Mouse (Mus musculus) hindbrain, postnatal 0 days (tissue): ENCODE measurements around the gene Cfap44. TPM values are rescaled to one million over a fixed set of nuclear protein-coding genes. Genes with fewer than 3 reads are reported as not detected.
"Not testable (repeated sequence)": the region's sequence is repeated elsewhere in the genome, so short reads cannot be mapped to it uniquely, and the experiment has no call there.

Experiments used
- ATAC-seq: fragments of 200-750 bp; cut with Nextera tagmentation; 2 replicates; pipeline ENCODE4 v1.8.0; 2017; ENCODE audit warnings: mild to moderate bottlenecking, moderate TSS enrichment, moderate library complexity
- DNase-seq: peaks from one replicate; pipeline ENCODE4 v3.0.0-alpha.2; 2015; ENCODE audit warnings: low spot score
- H3K27ac ChIP-seq: fragments of 300-500 bp; sonication (generic); 2 replicates; pipeline ENCODE4 v1.5.1; 2014; ENCODE audit warnings: mild to moderate bottlenecking
- H3K27me3 ChIP-seq: fragments of 300-500 bp; sonication (generic); 2 replicates; pipeline ENCODE4 v1.6.1; 2014; ENCODE audit warnings: low read length, mixed read lengths; ENCODE audit not compliant: insufficient read depth
- H3K36me3 ChIP-seq: fragments of 300-500 bp; sonication (generic); 2 replicates; pipeline ENCODE4 v1.6.1; 2014; ENCODE audit warnings: low read length, mixed read lengths; ENCODE audit not compliant: insufficient read depth
- H3K4me1 ChIP-seq: fragments of 300-500 bp; sonication (generic); 2 replicates; pipeline ENCODE4 v1.6.1; 2014; ENCODE audit warnings: antibody characterized with exemption, low read length, mixed read lengths; ENCODE audit not compliant: insufficient read depth
- H3K4me2 ChIP-seq: fragments of 300-500 bp; sonication (generic); 2 replicates; pipeline ENCODE4 v1.6.1; 2014; ENCODE audit warnings: low read depth, mild to moderate bottlenecking, low read length, moderate library complexity, mixed read lengths
- H3K4me3 ChIP-seq: fragments of 300-500 bp; sonication (generic); 2 replicates; pipeline ENCODE4 v1.5.1; 2014; ENCODE audit warnings: low read length
- H3K9ac ChIP-seq: fragments of 300-500 bp; sonication (generic); replicated peaks from 2 replicates; pipeline ENCODE4 v1.6.1; 2014; ENCODE audit warnings: mild to moderate bottlenecking, low read length, moderate library complexity, mixed read lengths
- H3K9me3 ChIP-seq: fragments of 300-500 bp; sonication (generic); 2 replicates; pipeline ENCODE4 v1.6.1; 2016; ENCODE audit warnings: low read length, mixed read lengths
- CTCF ChIP-seq: IDR thresholded peaks from 2 replicates; pipeline ENCODE4 v1.5.1; 2016; ENCODE audit warnings: antibody characterized with exemption, control low read depth, low read depth
- WGBS: fragments of 180-500 bp; shearing (Covaris S2); extraction: QIAGEN DNeasy Blood & Tissue Kit; methylation state at CpG from one replicate; pipeline ENCODE4 v1.1.7; 2014; 5-methylcytosine and 5-hydroxymethylcytosine counted together
- polyA plus RNA-seq: library from polyadenylated mRNA; unstranded; fragments of >200 nt; fragmentation: Nextera tagmentation; extraction: Ambion mirVana; gene quantifications from 2 replicates; pipeline ENCODE4 v1.2.1, GENCODE M21; 2015
- total RNA-seq: library from RNA; depleted of rRNA; stranded (reverse); fragments of >200 nt; gene quantifications from 2 replicates; pipeline ENCODE4 v1.2.3, GENCODE M21; 2014

Gene Cfap44
- total and polyA plus RNA-seq, 2 experiments from 2014 or later: 3.4 to 5.3 TPM

DNA sequence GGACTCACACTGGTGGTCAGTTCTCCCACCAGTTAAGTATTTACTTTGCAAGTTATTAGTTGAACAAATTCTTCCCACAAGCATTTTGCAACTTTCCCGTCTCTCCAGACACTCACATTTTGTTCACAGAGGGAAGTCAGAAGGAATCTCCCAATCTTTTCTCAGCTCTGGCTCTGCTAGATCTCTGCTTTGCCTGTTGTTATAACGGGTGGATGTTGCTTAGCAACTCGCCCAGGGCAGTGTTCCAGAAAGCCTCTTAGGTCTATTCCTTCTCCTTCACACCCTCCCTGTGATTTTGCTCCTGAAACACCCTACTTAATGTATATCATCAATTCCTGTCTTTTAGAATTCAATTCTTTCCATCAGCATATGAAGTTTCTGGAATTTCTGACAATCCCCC, 28.9 kb downstream of the Cfap44 start:
- 24% methylated on average over 3 of the region's 3 CpGs for WGBS
- no peaks in the 10 kb centered on the region for H3K36me3 ChIP-seq
- ATAC-seq: peak; percentile 64; the same call in 1 of the 2 replicates
- no peak overlapping the region for H3K9ac ChIP-seq
- no peaks in the 10 kb centered on the region for H3K4me1 ChIP-seq
- no peak overlapping the region for H3K4me3 ChIP-seq
- no peak for TF ChIP-seq CTCF
- no peaks in the 10 kb centered on the region for H3K27me3 ChIP-seq
- no peak overlapping the region for H3K4me2 ChIP-seq
- no peaks in the 10 kb centered on the region for H3K9me3 ChIP-seq
- H3K27ac ChIP-seq: no peak overlapping the region
- DNase-seq: peak; percentile 63

DNA sequence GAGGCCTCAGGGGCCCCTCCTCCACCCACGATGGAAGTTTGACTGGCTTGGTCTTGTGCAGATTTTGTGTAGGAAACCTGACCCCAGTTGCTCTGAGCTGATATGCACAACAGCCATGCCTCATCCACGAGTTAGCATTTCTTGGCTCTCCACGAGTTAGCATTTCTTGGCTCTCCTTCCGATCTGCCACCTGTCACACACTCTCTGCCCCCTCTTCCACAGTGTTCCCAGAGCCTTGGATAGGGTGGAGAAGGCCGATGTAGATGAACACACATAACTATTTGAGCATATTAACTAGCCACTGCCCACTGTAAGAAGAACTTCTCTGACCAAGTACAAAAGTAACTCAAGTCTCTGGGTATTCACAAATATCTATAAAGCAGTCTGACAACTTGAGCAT, 33.9 kb downstream of the Cfap44 start:
- WGBS: 70% methylated on average over 5 of the region's 5 CpGs

DNA sequence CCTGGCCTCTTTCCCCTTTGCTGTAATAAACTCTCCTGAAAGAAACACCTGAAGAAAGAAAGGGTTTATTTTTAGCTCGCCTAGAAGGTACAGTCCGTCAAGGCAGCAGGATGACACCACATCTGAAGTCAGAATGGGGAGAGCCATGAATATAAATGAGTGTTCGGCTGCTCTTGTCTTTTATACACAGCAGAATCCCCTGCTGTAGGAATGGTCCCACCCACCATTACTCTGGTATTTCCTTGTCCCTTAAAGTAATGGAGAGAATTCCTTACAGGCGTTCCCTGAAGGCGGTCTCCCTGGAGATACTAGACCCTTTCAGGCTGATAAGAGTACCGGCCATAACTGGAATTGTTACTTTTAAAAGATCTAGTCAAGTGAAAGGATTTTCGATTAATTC, 35.4 kb downstream of the Cfap44 start:
- Histone ChIP-seq H3K4me3 (no peak overlapping the region), H3K27ac (no peak overlapping the region), H3K9me3 (no peaks in the 10 kb centered on the region), H3K36me3 (no peaks in the 10 kb centered on the region), H3K4me1 (no peaks in the 10 kb centered on the region), H3K9ac (no peak overlapping the region), H3K27me3 (no peaks in the 10 kb centered on the region), H3K4me2 (peak overlapping the region; percentile 16)
- DNase-seq: peak; percentile 15
- TF ChIP-seq CTCF: no peak
- 30% methylated on average over 7 of the region's 7 CpGs for WGBS
- ATAC-seq: peak; percentile 71

More for the DNA sequence above, 33.9 kb downstream of the Cfap44 start:
- Histone ChIP-seq H3K27me3 (no peaks in the 10 kb centered on the region), H3K9ac (no peak overlapping the region), H3K4me1 (no peaks in the 10 kb centered on the region), H3K27ac (no peak overlapping the region), H3K4me2 (no peak overlapping the region), H3K4me3 (no peak overlapping the region), H3K9me3 (no peaks in the 10 kb centered on the region), H3K36me3 (no peaks in the 10 kb centered on the region)
- DNase-seq (no peak), ATAC-seq (no peak)
- TF ChIP-seq CTCF: no peak

DNA sequence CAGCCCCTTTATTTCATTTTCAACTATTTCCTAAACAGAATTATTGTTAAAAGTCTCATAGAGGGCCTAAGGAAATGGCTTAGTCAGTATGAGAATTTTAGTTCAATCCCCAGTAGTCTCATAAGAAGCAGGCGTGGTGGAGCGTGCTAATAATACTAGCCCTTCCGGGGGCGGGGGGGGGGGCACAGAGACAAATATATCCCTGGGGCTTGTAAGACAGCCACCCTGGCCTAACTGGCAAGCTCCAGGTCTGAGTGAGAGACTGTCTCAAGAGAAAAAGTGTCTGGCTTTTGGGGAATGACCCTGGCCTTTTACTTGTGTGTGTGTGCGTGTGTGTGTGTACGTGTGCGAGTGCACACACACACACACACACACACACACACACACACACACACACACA, 40.3 kb downstream of the Cfap44 start:
- 80% methylated on average over 7 of the region's 7 CpGs for WGBS
- Histone ChIP-seq H3K9me3 (no peaks in the 10 kb centered on the region), H3K4me2 (no peak overlapping the region), H3K4me1 (no peaks in the 10 kb centered on the region), H3K36me3 (no peaks in the 10 kb centered on the region), H3K27me3 (no peaks in the 10 kb centered on the region), H3K4me3 (no peak overlapping the region), H3K9ac (no peak overlapping the region), H3K27ac (no peak overlapping the region)
- TF ChIP-seq CTCF: no peak
- ATAC-seq (no peak), DNase-seq (no peak)

DNA sequence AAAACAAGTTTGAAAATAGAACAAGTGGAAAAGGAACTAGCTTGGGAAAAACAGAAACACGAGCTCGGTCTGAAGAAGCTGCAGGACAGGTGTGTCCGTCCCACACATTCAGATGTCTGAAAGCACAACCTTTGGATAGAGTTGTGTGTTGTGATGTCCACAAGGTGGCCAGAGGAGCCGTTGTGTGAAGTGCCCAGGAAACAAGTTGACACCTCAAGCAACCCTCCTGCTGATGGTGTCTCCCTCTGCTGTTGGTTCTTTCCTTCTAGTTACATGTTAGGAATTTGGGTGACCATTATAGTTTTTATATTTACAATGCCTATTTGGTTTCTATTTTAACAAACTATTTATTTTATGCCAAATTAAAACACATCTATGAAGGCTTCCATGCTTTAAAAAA, 40.9 kb downstream of the Cfap44 start:
- Histone ChIP-seq H3K27me3 (no peaks in the 10 kb centered on the region), H3K9me3 (no peaks in the 10 kb centered on the region), H3K9ac (no peak overlapping the region), H3K4me1 (no peaks in the 10 kb centered on the region), H3K4me2 (no peak overlapping the region), H3K27ac (no peak overlapping the region), H3K4me3 (no peak overlapping the region), H3K36me3 (no peaks in the 10 kb centered on the region)
- DNase-seq: no peak
- WGBS: 71% methylated on average over 4 of the region's 4 CpGs
- no peak for ATAC-seq
- TF ChIP-seq CTCF: peak; percentile 53

DNA sequence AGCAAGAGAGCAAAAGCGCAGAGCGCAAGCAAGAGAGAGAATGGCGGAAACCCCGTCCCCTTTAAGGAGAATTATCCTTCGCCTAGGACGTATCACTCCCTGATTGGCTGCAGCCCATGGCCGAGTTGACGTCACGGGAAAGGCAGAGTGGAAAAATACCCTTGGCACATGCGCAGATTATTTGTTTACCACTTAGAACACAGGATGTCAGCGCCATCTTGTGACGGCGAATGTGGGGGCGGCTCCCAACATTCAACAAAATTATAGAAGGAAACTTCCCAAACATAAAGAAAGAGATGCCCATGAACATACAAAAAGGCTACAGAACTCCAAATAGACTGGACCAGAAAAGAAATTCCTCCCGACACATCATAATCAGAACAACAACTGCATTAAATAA, 47.3 kb downstream of the Cfap44 start:
- not testable (repeated sequence) for H3K4me3 ChIP-seq, H3K9me3 ChIP-seq, ATAC-seq, H3K9ac ChIP-seq, DNase-seq, H3K4me2 ChIP-seq, H3K27me3 ChIP-seq, H3K4me1 ChIP-seq, H3K36me3 ChIP-seq, H3K27ac ChIP-seq
- 94% methylated on average over 15 of the region's 15 CpGs for WGBS

DNA sequence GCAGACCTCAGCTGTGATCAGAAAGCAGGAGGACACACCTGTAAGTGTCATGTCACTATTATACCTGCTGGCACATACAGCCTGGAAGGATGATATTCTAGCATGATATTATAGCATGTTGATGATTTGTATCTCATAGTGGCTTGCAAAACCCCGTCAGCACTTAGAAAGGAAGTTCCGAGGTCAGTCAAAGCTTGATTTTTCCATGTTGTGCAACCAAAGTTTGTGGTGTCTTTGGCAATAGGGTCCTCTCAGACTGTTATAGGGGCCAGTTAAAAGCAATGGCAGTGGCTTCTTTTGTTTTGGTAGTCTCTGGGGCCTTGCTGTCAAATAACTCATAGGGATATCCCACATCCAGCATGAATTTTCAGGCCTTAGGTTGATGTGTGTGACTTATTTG, 63.3 kb downstream of the Cfap44 start:
- no peak for TF ChIP-seq CTCF
- Histone ChIP-seq H3K4me3 (no peak overlapping the region), H3K9me3 (no peaks in the 10 kb centered on the region), H3K27ac (no peak overlapping the region), H3K4me1 (no peaks in the 10 kb centered on the region), H3K27me3 (no peaks in the 10 kb centered on the region), H3K4me2 (no peak overlapping the region), H3K36me3 (no peaks in the 10 kb centered on the region), H3K9ac (no peak overlapping the region)
- 90% methylated on average over 2 of the region's 2 CpGs for WGBS
- no peak for ATAC-seq
- no peak for DNase-seq

DNA sequence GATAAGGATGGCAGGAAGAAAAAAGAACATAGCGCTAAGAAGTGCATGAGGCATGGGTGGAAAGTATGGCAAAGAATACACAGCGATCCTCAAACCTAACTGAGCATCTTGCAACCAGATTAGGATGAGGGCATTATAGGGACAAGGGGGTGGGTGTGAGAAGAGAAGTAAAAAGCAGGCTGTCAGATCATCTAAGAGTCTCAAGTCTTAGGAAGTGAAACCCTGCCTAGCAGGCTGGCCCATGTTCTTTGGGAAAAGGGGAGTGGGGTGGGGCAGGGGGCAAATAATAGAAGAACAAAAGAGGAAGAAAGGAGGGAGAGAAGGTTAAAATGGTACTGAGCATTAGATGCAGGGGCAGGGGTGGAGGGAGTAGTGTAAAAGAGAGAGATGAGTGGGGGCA, 64.2 kb downstream of the Cfap44 start:
- ATAC-seq: no peak
- H3K27ac ChIP-seq: no peak overlapping the region
- 98% methylated on average over 2 of the region's 2 CpGs for WGBS

More for the DNA sequence above, 64.2 kb downstream of the Cfap44 start:
- no peak overlapping the region for H3K4me2 ChIP-seq
- no peaks in the 10 kb centered on the region for H3K4me1 ChIP-seq
- TF ChIP-seq CTCF: no peak
- H3K9ac ChIP-seq: no peak overlapping the region
- H3K4me3 ChIP-seq: no peak overlapping the region
- no peaks in the 10 kb centered on the region for H3K27me3 ChIP-seq
- H3K36me3 ChIP-seq: no peaks in the 10 kb centered on the region
- DNase-seq: no peak
- no peaks in the 10 kb centered on the region for H3K9me3 ChIP-seq
